Mouse (Mus musculus) heart, postnatal 4 days (tissue): ENCODE data around the gene Vstm4. TPM values are rescaled to one million over a fixed set of nuclear protein-coding genes. Genes with fewer than 3 reads are reported as not detected.

Experiments
- DNase-seq: peaks from one replicate; pipeline ENCODE4 v3.0.0; 2021
- total RNA-seq, 2 experiments: library from RNA; stranded (reverse); gene quantifications; 2 replicates each; pipeline ENCODE4 v1.2.3; 2021

The Vstm4 gene
- total RNA-seq, 2 experiments from 2014 or later = 18.6 to 19.4 TPM

GRCm38 (mm10) chr14:32859831-32860569 lies 3.4 kb downstream of the Vstm4 start:
- DNase-seq = peak; percentile 27

GRCm38 (mm10) chr14:32861149-32861581 lies 4.6 kb downstream of the Vstm4 start:
- DNase-seq = peak; percentile 85

- peak; percentile 26 for DNase-seq
Measured at GRCm38 (mm10) chr14:32861656-32862055, 5.1 kb downstream of the Vstm4 start.

DNA sequence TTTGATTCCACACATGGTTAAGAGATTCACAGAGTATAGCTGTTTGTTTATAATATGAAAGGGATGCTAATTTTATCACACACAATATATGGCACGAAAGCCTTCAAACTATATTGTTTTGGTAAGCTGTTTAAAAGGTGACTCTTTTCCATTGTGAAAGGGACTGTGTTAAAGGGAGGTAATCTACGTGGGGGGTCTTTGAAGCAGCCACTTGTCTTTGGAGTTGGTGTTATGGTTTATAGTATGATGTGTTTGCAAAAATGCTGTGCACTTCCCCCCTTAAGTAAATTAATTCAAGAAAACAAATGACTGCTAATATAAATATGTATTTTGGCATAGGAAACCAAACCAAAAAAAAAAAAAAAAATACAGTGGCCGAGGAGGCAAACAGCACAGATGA lies 8.8 kb downstream of the Vstm4 start:
- DNase-seq = no peak

DNA sequence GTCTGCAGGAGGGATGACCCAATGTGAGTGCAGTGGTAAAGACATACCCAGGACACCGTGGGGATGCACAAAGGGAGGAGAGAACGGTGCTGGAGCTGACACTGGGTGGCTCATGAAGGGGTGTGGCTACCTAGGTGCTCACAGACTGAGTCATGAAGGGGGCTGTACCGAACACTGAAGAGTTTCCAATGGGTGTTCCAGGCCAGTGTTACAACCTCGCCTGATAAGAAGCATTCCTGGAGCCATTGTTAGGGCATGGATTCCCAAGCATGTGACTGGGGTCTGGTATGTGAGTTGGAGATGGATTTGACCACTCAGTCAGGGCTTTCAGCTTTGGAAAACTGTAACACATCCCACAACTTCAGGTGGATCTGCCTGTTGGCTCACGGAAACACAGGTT lies 15.4 kb downstream of the Vstm4 start:
- DNase-seq = peak; percentile 10

- DNase-seq = no peak
Measured at GRCm38 (mm10) chr14:32877549-32877948, 21.0 kb downstream of the Vstm4 start.

DNA sequence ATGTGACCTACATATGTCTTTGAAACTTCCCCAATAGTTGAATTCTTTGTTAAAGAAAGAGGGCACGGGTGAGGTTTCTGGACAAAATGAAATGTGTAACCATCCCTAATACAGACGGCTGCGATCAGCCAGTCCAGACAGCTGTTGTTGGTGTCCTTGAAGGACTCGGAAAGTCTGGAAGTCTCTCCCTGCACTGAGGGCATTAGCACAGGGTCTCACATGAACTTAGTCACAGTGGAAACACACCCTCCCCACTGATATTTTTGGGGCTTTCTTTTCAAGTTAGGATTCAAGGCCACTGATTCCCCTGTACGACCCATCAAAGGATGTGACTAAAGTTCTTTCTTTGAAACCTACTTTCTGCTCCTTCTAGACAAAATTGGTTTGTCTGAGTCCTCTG lies 23.8 kb downstream of the Vstm4 start:
- DNase-seq = no peak

DNA sequence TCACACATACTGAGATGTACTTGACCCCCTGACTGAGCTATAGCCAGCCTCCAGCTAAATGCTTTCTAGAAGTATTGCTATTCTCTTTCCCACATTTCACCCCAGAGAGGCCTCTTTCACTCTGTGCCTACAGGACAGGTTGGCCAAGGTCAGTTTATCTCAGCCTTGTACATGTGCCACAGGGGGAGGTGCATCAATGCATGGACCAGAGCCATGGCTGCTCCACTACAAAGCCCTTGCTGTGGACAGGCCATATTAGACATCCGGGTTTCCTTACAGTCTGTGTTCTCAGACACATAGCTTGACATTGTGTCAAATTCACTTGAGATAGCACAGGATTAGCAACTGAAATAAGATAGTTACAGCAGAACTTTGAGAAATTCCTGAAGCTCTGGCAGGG lies 25.1 kb downstream of the Vstm4 start:
- DNase-seq = peak; percentile 72

GRCm38 (mm10) chr14:32888876-32889674 lies 32.5 kb downstream of the Vstm4 start:
- peak; percentile 42 for DNase-seq

DNA sequence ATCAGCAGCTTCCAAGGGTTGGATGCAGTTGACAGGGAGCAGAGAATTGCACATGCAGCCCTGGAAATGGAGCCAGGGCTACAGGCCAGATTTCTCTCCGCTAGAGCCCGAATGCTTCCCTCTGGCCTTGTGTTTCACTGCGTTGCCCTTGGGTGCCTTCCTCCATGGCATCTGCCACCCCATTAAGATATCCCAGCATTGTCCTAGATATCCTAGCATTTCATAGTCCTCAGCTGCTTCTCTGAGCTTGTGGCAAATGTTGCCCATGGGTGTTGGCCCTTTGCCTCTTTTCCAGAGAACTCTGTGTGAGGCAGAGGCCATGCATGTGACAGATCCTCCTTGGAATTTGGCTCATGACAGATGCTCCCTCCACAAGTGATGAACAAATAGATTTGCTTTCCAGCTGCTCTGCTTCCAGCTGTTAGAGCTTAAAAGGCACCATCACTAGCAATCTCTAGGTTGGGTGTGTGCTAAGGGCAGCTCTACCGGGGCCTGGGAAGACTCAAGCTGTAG lies 37.8 kb downstream of the Vstm4 start:
- DNase-seq = peak; percentile 57

GRCm38 (mm10) chr14:32894878-32895277 lies 38.3 kb downstream of the Vstm4 start:
- no peak for DNase-seq

GRCm38 (mm10) chr14:32896896-32897295 lies 40.3 kb downstream of the Vstm4 start:
- peak; percentile 77 for DNase-seq

- no peak for DNase-seq
Measured at GRCm38 (mm10) chr14:32903203-32903602, 46.6 kb downstream of the Vstm4 start.

- DNase-seq = no peak
Measured at GRCm38 (mm10) chr14:32906545-32906944, 50.0 kb downstream of the Vstm4 start.

DNA sequence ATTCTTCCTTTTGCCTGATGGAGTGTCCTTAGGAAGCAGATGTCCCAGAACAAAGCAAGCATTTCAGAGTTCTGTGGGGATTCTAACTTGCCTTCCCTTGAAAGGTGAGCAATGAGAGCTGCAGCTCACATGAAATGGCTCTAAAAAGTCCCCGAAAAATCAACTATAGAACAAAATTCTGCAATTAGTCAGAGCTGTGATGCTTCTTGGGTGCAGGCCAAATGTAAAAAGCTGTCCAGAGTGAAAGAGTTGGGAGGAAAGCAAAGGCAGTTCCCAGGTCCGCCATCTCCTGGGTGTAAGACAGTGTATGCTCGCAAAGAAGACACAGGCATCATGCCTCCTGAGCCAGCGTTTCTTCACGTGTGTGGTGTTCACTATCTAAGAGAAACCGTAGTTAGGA lies 52.6 kb downstream of the Vstm4 start:
- no peak for DNase-seq

GRCm38 (mm10) chr14:32911187-32911586 lies 54.6 kb downstream of the Vstm4 start:
- DNase-seq = no peak

DNA sequence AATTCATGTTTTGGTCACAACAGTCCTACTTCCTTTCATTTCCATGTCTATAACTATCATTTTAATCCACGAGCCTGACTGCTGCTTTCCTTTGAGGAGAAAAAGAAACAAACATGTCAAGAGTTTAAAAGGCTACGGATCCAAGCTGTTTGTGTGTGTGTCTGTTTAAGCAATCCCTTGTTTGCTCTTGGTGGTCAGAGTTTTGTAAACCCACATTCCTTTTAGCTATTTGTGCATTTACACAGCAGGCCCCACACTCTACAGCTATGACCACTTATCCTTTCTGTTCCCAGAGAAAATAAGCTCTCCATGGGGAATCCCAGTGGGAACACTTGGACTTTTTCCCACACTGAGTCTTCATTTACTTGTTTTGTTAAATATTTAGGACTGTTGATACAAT lies 58.8 kb downstream of the Vstm4 start:
- DNase-seq = peak; percentile 22

DNA sequence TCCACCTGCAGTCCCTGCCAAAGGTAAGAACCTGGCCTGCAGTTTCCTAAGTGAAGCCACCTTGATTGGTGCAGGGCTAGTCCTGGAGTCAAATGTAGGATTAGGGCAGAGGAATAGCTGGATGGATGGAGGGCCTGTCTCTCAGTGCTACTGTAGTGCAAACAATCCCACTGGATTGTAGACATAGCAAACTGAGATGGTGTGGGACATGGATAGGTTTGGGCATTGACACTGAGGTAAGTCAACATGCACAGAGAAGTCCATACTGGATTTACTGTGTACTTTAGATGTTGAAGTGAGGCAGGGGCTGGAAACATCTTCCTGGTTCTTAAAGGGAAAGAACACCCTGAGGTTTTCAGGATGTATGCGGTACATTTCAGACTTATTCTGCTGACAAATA lies 61.4 kb downstream of the Vstm4 start:
- no peak for DNase-seq

DNA sequence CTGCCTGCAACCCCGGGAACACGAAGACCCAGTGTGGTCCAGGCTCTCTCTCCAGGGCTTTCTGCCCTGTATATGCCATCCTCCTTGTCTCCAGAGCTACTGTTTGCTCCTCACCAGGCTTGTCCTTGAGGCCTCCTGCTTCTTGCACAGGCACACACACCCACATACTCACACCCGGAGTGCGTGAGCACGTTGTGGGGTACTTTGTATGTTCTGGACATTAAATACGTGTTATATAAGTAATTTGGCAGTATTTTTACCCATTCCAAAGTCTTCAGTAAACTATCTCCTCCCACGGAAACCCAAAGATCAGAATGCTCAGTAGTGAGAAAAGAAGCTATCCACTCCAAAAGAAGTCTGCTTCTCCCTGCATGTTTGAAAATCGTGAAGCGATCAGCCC lies 67.3 kb downstream of the Vstm4 start:
- no peak for DNase-seq

GRCm38 (mm10) chr14:32931709-32932108 lies 75.2 kb downstream of the Vstm4 start:
- DNase-seq = no peak

DNA sequence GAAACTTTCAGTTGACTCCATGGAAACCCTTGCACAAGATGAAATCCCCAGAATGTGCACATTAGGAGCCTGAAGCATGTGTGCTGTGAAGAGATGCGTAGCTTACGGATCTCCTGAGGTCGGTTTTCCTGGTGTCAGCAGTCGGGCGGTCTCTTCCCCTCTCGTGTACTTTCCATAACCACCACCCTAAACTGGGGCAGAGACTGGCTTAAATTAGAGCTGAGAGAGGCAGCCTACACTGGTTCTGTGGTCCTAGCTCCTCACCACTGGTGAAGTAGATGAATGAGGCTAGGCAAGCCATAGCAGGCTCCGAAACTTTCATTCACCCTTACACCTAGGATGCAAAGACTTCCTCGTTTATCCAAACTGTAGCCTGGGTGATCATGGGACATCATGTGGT lies 75.7 kb downstream of the Vstm4 start:
- no peak for DNase-seq

- DNase-seq = no peak
Measured at GRCm38 (mm10) chr14:32934064-32934463, 77.5 kb downstream of the Vstm4 start.

GRCm38 (mm10) chr14:32939217-32939616 lies 82.7 kb downstream of the Vstm4 start:
- no peak for DNase-seq

DNA sequence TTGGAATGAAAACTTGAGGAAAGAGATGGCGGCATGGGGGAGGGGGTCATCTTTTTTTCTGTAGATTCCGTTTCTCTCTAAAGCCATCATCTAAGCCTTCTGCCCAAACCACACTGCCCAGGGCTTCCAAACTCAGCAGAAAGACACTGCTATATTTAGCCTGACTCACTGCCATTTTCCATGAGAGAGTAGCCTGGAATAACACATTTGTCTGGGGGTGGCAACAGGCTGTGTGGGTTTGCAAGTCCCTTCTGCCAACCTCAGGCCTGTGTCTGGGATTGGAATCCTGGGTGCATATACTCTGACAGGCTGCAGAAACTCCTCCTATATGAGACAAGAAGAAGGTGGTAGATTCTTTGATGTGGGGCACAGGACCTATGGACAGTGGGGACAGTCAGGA lies 91.0 kb downstream of the Vstm4 start:
- peak; percentile 20 for DNase-seq
